In genomic region chr10:120202467-120203250, GRCm38 (mm10) we compare ENCODE assay signal across 10 mouse cellular contexts. TPM values are rescaled to one million over a fixed set of nuclear protein-coding genes. Genes with fewer than 3 reads are reported as not detected.
A peak's percentile ranks its signal among the peaks of the same experiment; 100 is the strongest.
DNase-seq lines count a peak whose midpoint lies in the region; ATAC-seq and TF ChIP-seq lines count a peak whose summit lies in the region.
"Had no signal": no experiment of that assay in that cellular context is flagged by ENCODE, and none has a peak within 500 bp of the region (broad histone marks: within the 10 kb centered on the region; RNA-seq: fewer than 3 reads in every experiment).

No protein-coding gene starts in this region.

- 70% methylated on average over 16 of the region's 16 CpGs for WGBS in heart, postnatal 0 days
- WGBS in liver, embryonic 14.5 days (ENCODE audit: insufficient replicate concordance): 50% methylated on average over 16 of the region's 16 CpGs

- H3K27me3 ChIP-seq in heart, postnatal 0 days (ENCODE audit: control insufficient read depth, insufficient read depth, low read length): no peaks in the 10 kb centered on the region
- H3K27me3 ChIP-seq in liver, embryonic 14.5 days (ENCODE audit: control insufficient read depth, insufficient read depth, low read length): peaks cover 10% of the 10 kb centered on the region

- no peak for TF ChIP-seq CTCF in heart, postnatal 0 days (IDR thresholded peaks at IDR 0.05; ENCODE audit: low read depth)
- no peak for TF ChIP-seq CTCF in liver, embryonic 14.5 days (IDR thresholded peaks at IDR 0.05; ENCODE audit: low read depth)

- no peak overlapping the region for H3K27ac ChIP-seq in heart, postnatal 0 days (ENCODE audit: low read depth)
- H3K27ac ChIP-seq in liver, embryonic 14.5 days: no peak overlapping the region
- H3K27ac ChIP-seq: hindbrain, embryonic 14.5 days; midbrain, embryonic 12.5 days had no signal

- no peak overlapping the region for H3K9ac ChIP-seq in heart, postnatal 0 days (replicated peaks; ENCODE audit: low read depth, low read length)
- no peak overlapping the region for H3K9ac ChIP-seq in liver, embryonic 14.5 days (replicated peaks)

- H3K4me2 ChIP-seq in heart, postnatal 0 days (ENCODE audit: low read depth, low read length): peak overlapping the region; percentile 88; the same call in 1 of the 2 replicates
- H3K4me2 ChIP-seq in liver, embryonic 14.5 days (ENCODE audit: low read depth): peak overlapping the region; percentile 97

- H3K4me1 ChIP-seq in heart, postnatal 0 days (ENCODE audit: control insufficient read depth, insufficient read depth): no peaks in the 10 kb centered on the region
- no peaks in the 10 kb centered on the region; a peak in 2 of 4 replicates for H3K4me1 ChIP-seq in liver, embryonic 14.5 days (replicated peaks; ENCODE audit: control insufficient read depth in 2 of 2, insufficient read depth in 2 of 2, low read length in 1 of 2)

- H3K4me3 ChIP-seq in heart, postnatal 0 days (ENCODE audit: low read depth, low read length): 0 out of 2 replicates have a peak overlapping the region, but pooled peaks have one; percentile 56
- no peak overlapping the region for H3K4me3 ChIP-seq in liver, embryonic 14.5 days (ENCODE audit: insufficient read depth in 1 of 2, low read depth in 2 of 2, low read length in 2 of 2)

- H3K36me3 ChIP-seq in heart, postnatal 0 days (replicated peaks; ENCODE audit: control insufficient read depth, insufficient read depth, low read length): no peaks in the 10 kb centered on the region
- H3K36me3 ChIP-seq in liver, embryonic 14.5 days (replicated peaks; ENCODE audit: control insufficient read depth, insufficient read depth, low read depth): no peaks in the 10 kb centered on the region
- H3K36me3 ChIP-seq: midbrain, embryonic 12.5 days had no signal

- ATAC-seq in heart, postnatal 0 days (ENCODE audit: insufficient read depth, low read depth): no peak
- no peak for ATAC-seq in liver, embryonic 14.5 days (ENCODE audit: insufficient read depth)

- intact Hi-C loops in heart, postnatal 25 days (cut with DNase I): loop anchor here (5.0 kb wide), 1 partner anchor 555 kb away; no protein-coding TSS in a partner anchor

- no peak for TF ChIP-seq EP300 in heart, postnatal 0 days (IDR thresholded peaks at IDR 0.05; ENCODE audit: low read depth)
- TF ChIP-seq EP300 in liver, embryonic 14.5 days (IDR thresholded peaks at IDR 0.05; ENCODE audit: low read depth): no peak

- no peaks in the 10 kb centered on the region for H3K9me3 ChIP-seq in heart, postnatal 0 days (replicated peaks; ENCODE audit: control insufficient read depth, low read length)
- no peaks in the 10 kb centered on the region for H3K9me3 ChIP-seq in liver, embryonic 14.5 days (ENCODE audit: control insufficient read depth, low read length)
- H3K9me3 ChIP-seq: midbrain, embryonic 12.5 days had no signal

- DNase-seq in heart, postnatal 0 days (ENCODE audit: low spot score): no peak
- DNase-seq in heart, postnatal 25 days (ENCODE audit: low spot score): no peak
- DNase-seq in thymus, postnatal 4 days: peak; percentile 7
- no peak for DNase-seq in thymus, postnatal 10 days (ENCODE audit: low spot score in 2 of 2)
- DNase-seq in liver, embryonic 14.5 days (ENCODE audit: low read depth in 3 of 3, low spot score in 3 of 3): no peak
- DNase-seq in embryo, embryonic 9.5 days (ENCODE audit: extremely low spot score): no peak
- DNase-seq in testis, postnatal 14 days (ENCODE audit: low spot score): no peak
- no peak for DNase-seq in embryo, embryonic 10.5 days (ENCODE audit: low spot score)

RNA-seq across cellular contexts. Expression of gene Irak3, which starts 0.7 kb away (rescaled TPM):
- 1.7 TPM in 1 of 2 replicates, not detected in the other for total RNA-seq in heart, postnatal 0 days (2014; rRNA removed; ENCODE audit: low replicate concordance)
- polyA plus RNA-seq in heart, postnatal 0 days (2015; fragmentation: Nextera tagmentation; extraction: Ambion mirVana): 1.0 TPM in 2 replicates
- total RNA-seq in heart, postnatal 25 days (2021): 1 to 10 TPM; 3.2 to 4.2 TPM
- polyA plus RNA-seq in liver, embryonic 14.5 days (2012; rRNA removed): 0.70 and 0.78 TPM in 2 replicates
- polyA plus RNA-seq in liver, embryonic 14.5 days (2014; fragmentation: Nextera tagmentation; extraction: Ambion mirVana): 0.85 and 1.4 TPM in 2 replicates

RNA-seq across cellular contexts. Expression of gene Tmbim4, which starts 1.3 kb away (rescaled TPM):
- 121 and 140 TPM in 2 replicates for total RNA-seq in heart, postnatal 0 days (2014; rRNA removed; ENCODE audit: low replicate concordance)
- 150 TPM in 2 replicates for polyA plus RNA-seq in heart, postnatal 0 days (2015; fragmentation: Nextera tagmentation; extraction: Ambion mirVana)
- total RNA-seq in heart, postnatal 25 days (2021): 10 to 100 TPM; 87.0 to 97.5 TPM
- polyA plus RNA-seq in liver, embryonic 14.5 days (2012; rRNA removed): 40.1 and 52.9 TPM in 2 replicates
- 80.4 and 82.2 TPM in 2 replicates for polyA plus RNA-seq in liver, embryonic 14.5 days (2014; fragmentation: Nextera tagmentation; extraction: Ambion mirVana)

RNA-seq across cellular contexts. Expression of gene Llph, which starts 24.2 kb away (rescaled TPM):
- 0.34 and 9.7 TPM in 2 replicates for total RNA-seq in heart, postnatal 0 days (2014; rRNA removed; ENCODE audit: low replicate concordance)
- 19.1 and 23.3 TPM in 2 replicates for polyA plus RNA-seq in heart, postnatal 0 days (2015; fragmentation: Nextera tagmentation; extraction: Ambion mirVana)
- total RNA-seq in heart, postnatal 25 days (2021): 1 to 10 TPM; 7.6 to 8.7 TPM
- polyA plus RNA-seq in liver, embryonic 14.5 days (2012; rRNA removed): 11.6 and 33.6 TPM in 2 replicates
- polyA plus RNA-seq in liver, embryonic 14.5 days (2014; fragmentation: Nextera tagmentation; extraction: Ambion mirVana): 31.9 and 32.2 TPM in 2 replicates
